Mouse (Mus musculus): Measurements from ENCODE around the gene Tsc22d2. TPM values are rescaled to one million over a fixed set of nuclear protein-coding genes. Genes with fewer than 3 reads are reported as not detected.

Gene Tsc22d2
- total RNA-seq (2021): 10 to 100 TPM; 19.9 to 20.4 TPM
- long read RNA-seq, experiment 1, full-length matches to known transcripts: 22 of 22 reads
- long read RNA-seq, experiment 1, partial matches to known transcripts: 0 of 22 reads
- long read RNA-seq, experiment 1, other reads (novel, unspliced or antisense): 0 of 22 reads
- long read RNA-seq, experiment 2, full-length matches to known transcripts: 26 of 27 reads
- long read RNA-seq, experiment 2, partial matches to known transcripts: 0 of 27 reads
- long read RNA-seq, experiment 2, other reads (novel, unspliced or antisense): 1 of 27 reads

DNA sequence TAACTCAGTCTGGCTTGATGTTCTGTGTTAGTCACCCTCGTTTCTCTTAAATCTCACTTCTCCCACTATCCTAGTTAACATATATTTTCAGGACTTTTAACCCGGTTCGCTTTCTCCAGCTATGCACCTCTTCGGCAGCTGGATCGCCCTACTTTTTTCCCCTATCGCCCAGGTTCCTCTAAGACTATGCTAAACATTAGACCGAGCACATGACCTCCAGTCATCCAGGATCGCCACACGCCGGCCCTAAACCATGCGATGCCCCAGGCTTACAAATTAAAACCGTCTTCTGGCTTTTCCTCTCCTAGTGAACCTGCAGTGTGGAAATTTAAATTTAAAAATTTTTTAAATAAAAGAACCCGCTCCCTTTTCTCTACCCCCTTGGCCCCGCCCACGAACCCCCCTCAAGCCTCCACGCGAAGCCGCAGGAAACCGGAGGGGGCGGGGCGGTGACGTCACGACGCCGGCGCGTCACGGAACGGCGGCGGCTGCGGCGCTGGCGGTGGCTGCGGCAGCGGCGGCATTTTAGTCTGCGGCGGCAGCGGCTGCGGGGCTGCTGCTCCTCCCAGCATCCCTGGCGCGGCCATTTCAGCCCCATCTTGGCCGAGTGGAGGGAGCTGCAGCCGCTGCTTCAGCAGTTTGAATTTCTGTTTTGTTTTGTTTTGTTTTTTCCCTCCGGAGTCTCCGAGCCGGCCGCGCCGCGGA is at the start of gene Tsc22d2:
Tsc22d2 (plus strand) TSS at position 482 of the 705 bp plus-strand sequence.
- peak; percentile 98 for DNase-seq
- intact Hi-C loops (cut with DNase I; ENCODE audit: low total_unique reads): loop anchor here (10.0 kb wide), 2 partner anchors 70 to 250 kb away; no protein-coding TSS in a partner anchor

DNA sequence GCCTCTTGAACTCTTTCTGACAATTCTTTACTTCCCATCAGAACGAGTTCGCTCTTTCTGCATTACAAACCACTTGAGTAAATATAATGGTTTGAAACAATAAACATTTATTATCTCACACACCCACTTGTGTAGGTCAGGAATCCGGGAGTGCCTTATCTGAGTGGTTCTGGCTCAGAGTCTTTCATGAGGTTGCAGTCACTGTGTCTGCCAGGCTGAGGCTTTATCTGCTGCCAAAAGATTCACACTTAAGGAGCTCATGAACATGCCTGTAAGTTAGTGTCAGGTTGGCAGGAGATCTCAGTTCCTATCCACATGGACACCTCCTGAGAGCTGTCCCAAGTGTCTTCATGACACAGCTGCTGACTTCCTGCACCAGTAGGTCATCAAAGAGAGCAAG is 47.8 kb upstream of the Tsc22d2 start:
- no peak for DNase-seq
- intact Hi-C loops (cut with DNase I; ENCODE audit: low total_unique reads): no loop called here

- intact Hi-C loops (cut with DNase I; ENCODE audit: low total_unique reads): no loop called here
- no peak for DNase-seq
Measured at GRCm38 (mm10) chr3:58370811-58371210, 43.7 kb upstream of the Tsc22d2 start.

DNA sequence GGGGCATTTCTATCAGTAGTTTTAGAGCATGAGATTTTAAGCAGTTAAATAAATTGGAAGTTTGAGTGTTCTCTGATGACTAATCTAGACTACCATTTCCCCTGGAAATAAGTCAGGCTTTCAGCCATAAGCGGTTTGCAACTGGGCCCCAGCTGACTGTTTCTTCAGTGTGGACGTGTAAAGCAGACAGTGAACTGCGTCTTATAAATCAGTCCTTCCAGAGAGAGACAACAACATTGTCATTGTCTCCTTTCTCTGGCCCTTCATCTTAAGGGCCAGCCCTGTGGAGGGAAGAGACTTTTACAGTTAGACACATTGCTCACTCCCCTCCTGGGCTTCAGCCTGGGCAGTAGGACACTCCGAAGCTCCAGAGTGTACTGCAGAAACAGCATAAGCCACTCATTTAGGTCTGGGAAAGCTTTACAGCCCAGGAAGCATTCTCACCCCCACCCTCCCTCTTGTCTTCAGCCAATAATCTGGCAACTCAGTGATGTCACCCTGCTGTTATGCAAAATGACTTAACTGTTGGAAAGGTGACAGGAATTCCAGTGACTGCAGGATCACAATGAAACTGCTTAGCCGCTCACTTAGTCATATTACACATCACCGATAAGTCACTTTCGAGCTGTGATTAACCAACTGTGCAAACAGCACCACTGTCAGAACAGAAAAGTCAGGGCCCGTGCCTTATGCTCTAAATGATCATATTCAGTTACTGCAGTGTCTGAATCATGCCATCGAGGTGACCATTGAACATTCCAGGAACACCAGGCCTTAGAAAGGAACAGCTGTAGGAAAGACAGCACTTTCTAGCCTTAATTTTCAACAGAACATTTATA is 42.2 kb upstream of the Tsc22d2 start:
- peak; percentile 32 for DNase-seq
- intact Hi-C loops (cut with DNase I; ENCODE audit: low total_unique reads): no loop called here

GRCm38 (mm10) chr3:58372905-58373208 is 41.7 kb upstream of the Tsc22d2 start:
- DNase-seq: no peak
- intact Hi-C loops (cut with DNase I; ENCODE audit: low total_unique reads): no loop called here

DNA sequence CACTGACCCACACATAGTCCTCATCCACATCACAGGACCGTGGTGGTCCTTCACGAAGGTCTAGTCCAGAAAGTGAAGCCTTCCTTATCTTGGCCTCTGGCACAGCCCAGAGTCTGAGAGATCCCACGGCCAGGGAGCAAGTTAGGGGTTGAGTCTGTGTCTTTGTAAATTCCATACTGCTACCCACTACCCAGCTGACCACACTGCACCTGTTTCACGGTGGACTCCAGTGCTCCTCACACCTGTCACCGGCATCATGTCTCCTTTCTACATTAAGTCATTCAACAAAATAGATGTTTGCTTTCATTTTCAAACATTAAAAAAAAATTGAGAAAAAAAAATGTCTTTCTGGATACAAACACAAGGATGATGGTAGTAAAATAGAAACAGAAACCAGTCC is 40.2 kb upstream of the Tsc22d2 start:
- no peak for DNase-seq
- intact Hi-C loops (cut with DNase I; ENCODE audit: low total_unique reads): no loop called here

DNA sequence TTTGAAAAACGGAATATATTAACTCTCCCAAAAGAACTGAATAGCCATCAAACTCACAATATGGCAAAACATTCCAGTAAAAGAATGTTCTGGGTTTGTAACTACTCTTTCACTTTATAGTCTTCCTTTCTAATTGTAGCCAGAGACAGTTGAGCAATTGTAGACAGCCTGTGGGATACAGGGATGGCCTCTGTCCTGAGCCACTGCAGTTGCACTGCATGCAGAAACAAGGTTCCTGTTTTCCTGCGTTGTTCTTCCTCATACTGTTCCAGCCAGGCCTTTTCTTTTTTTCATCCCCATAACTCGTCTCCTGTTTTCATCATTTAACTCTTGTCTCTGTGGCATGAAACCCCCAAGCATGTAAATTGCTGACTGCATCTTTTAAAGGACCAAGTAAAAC is 37.8 kb upstream of the Tsc22d2 start:
- intact Hi-C loops (cut with DNase I; ENCODE audit: low total_unique reads): no loop called here

DNA sequence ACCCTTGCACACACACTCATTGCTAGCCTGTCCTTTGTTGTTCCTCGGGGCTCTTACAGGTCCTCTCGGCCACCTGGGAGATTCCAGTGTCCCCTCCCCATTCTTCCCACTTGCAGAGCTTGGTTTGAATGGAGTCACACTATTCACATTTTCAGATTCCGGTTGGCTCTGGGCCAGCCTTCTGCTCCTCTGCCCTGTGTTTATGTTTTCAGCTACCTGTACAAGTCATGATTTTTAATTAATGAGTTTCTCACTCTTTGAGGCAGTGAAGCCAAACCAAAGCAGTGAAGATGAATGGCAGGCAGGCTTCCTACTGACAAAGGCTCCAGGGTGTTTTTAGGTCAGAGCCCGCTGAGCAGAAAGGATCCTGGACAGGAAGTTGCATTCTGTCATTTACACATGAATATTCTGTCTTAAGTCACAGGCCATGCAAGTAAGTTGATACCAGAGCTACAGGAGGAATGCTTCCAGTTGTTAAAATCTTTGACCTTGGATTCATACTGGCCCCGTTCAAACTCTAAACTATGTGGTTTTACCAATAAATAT is 36.9 kb upstream of the Tsc22d2 start:
- intact Hi-C loops (cut with DNase I; ENCODE audit: low total_unique reads): no loop called here
- no peak for DNase-seq

More for the DNA sequence above, 37.8 kb upstream of the Tsc22d2 start:
- DNase-seq: no peak

DNA sequence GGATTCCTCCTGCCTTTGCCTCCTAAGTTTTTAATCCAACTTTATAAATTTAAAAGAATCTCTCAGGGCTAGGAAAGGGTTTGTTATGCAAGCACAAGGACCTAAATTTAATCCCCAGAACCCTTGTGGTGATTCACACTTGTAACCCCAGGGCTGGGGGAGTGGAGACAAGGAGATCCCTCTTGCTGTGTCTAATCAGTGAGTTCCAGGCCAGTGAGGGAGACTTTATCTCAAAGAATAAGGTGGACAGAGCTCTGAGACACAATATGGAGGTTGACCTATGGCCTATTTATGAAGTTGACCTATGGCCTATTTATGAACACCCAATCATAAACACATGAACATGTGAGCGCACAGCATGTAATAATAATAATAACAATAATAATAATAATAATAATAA is 31.8 kb upstream of the Tsc22d2 start:
- DNase-seq: no peak
- intact Hi-C loops (cut with DNase I; ENCODE audit: low total_unique reads): no loop called here

DNA sequence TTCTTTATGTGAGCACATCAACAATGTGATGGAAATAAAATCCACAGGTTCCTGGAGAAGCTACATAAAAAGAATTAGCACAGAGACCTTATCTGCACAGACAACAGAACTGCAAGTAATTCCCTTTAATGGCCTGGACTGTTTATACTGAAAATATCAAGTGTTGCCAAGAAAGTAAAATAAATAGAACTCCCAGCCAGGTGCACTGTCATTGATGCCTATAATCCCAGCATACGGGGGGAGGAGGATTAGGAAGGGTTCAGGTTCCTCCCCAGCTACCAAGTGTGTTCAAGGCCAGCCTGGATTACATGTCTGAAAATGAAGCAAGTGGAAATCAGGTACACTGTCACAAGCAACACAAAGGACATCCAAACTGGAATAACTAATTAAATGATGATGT is 29.5 kb upstream of the Tsc22d2 start:
- intact Hi-C loops (cut with DNase I; ENCODE audit: low total_unique reads): no loop called here

DNA sequence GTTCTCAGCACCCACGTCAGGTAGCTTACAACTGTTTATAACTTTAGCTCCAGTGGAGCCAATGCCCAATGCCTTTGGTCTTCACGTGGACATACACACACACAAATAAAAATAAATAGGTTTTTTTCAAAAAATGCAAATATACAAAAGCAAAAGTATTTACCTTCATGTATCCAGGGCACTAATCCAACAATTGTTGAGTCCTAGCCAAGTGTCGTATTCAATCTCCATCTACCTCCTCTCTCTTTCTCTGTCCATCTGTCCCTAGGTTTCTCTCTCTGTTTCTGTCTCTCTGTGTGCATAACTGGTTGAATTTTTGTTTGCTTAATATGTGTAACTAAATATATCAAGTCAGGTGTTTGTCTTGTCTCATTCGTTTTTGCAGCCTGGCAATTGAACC is 25.8 kb upstream of the Tsc22d2 start:
- intact Hi-C loops (cut with DNase I; ENCODE audit: low total_unique reads): no loop called here

More for the DNA sequence above, 29.5 kb upstream of the Tsc22d2 start:
- no peak for DNase-seq

GRCm38 (mm10) chr3:58398541-58398940 is 16.0 kb upstream of the Tsc22d2 start:
- no peak for DNase-seq
- intact Hi-C loops (cut with DNase I; ENCODE audit: low total_unique reads): no loop called here

More for the DNA sequence above, 25.8 kb upstream of the Tsc22d2 start:
- no peak for DNase-seq

DNA sequence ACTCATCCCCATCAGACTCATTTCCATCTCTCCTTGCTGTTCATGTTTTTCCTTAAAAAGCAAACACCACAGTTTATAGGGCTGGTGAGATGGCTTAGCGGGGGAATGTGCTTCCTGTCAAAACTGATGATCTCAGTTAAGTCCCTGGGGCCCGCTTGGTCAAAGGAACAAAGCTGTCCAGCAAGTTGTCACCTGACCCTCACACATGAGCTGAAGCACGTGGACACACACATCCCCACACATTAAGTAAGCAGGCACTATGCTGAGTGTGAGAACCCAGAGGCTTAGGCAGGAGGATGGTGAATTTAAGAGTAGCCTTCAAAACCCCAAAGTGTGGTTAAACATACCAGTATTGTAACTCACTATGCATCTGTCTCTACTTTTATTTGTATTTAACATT is 14.6 kb upstream of the Tsc22d2 start:
- no peak for DNase-seq
- intact Hi-C loops (cut with DNase I; ENCODE audit: low total_unique reads): no loop called here

DNA sequence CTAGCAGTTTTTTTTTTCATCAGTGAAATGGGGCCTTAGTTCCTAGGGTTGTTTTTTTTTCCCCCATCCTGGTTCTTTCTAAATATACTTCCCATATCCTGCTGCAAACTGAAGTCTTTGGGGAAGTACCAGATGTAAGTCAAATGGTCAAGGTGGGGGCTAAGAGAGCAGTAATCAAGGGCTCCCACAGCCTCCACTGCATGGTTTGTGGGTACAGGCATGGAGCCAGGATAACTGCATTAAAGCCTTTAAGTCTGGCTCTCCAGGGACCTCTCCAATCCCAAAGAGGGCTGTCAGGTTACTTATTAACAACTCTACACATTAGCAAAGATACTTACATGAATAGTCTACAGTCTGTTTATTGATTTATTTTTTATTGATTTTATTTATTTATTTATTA is 2.8 kb upstream of the Tsc22d2 start:
- DNase-seq: no peak
- intact Hi-C loops (cut with DNase I; ENCODE audit: low total_unique reads): loop anchor here (10.0 kb wide), 2 partner anchors 73 to 247 kb away; no protein-coding TSS in a partner anchor

DNA sequence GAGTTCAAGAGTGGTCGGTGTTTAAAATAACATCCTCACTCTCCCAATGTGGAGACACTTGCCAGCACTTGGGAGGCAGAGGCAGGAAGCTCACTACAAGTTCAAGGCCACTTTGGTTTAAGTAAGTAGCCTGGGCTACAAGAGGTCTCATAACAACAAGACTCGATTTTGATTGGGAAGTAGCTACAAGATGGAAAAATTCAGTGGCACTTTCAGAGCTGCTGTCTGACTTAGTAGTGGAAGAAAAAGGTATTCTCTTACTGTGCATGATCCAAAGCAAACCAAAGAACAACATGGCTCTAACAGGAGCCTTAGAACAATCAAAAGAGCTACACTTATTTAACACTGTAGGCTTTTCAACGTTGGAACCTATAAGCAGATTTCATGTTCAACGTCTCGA is 844 bp upstream of the Tsc22d2 start:
- intact Hi-C loops (cut with DNase I; ENCODE audit: low total_unique reads): loop anchor here (10.0 kb wide), 2 partner anchors 71 to 249 kb away; no protein-coding TSS in a partner anchor
- DNase-seq: no peak

GRCm38 (mm10) chr3:58414986-58415883 is 720 bp downstream of the Tsc22d2 start:
- intact Hi-C loops (cut with DNase I; ENCODE audit: low total_unique reads): loop anchor here (10.0 kb wide), 2 partner anchors 70 to 250 kb away; no protein-coding TSS in a partner anchor
- peak; percentile 88 for DNase-seq

DNA sequence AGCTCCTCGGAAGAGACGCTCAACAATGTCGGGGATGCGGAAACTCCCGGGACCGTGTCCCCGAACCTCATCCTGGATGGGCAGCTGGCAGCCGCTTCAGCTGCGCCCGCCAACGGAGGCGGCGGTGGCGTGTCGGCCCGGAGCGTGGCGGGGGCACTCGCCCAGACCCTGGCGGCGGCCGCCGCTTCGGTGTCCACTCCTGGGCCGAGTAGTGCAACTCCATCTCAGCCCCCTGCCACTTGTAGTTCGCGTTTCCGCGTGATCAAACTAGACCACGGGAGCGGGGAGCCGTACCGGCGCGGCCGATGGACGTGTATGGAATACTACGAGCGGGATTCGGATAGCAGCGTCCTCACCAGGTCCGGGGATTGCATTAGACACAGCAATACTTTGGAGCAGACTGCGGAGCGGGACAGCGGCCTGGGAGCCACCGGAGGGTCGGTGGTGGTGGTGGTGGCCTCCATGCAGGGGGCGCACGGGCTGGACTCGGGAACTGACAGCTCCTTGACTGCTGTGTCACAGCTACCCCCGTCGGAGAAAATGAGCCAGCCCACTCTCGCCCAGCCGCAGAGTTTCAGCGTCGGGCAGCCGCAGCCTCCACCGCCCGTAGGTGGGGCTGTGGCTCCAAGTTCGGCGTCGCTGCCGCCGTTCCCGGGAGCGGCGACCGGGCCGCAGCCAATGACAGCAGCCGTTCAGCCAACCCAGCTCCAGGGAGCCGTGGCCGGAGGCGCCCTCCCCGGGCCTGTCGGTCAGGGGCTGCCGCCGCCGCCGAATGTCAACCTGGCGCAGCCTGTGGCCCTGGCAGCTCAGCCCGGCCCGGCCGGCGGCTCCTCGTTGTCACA is 1.6 kb downstream of the Tsc22d2 start:
- intact Hi-C loops (cut with DNase I; ENCODE audit: low total_unique reads): loop anchor here (10.0 kb wide), 2 partner anchors 69 to 251 kb away; no protein-coding TSS in a partner anchor

More for the DNA sequence above, 1.6 kb downstream of the Tsc22d2 start:
- DNase-seq: peak; percentile 85
